Mouse (Mus musculus) intestine, postnatal 0 days (tissue): ENCODE measurements around the gene Gatad2a. TPM values are rescaled to one million over a fixed set of nuclear protein-coding genes. Genes with fewer than 3 reads are reported as not detected.

Experiments used
- ATAC-seq: fragments of 200-750 bp; cut with Nextera tagmentation; 2 replicates; pipeline ENCODE4 v1.8.0; 2017; ENCODE audit warnings: mild to moderate bottlenecking, moderate TSS enrichment, moderate library complexity
- H3K27ac ChIP-seq: fragments of 300-500 bp; sonication (generic); 2 replicates; pipeline ENCODE4 v1.5.1; 2014; ENCODE audit warnings: mild to moderate bottlenecking, low read depth, low read length, moderate library complexity
- H3K27me3 ChIP-seq: fragments of 300-500 bp; sonication (generic); replicated peaks from 2 replicates; pipeline ENCODE4 v1.6.1; 2014; ENCODE audit warnings: low read length, mixed read lengths; ENCODE audit not compliant: control insufficient read depth, insufficient read depth
- H3K36me3 ChIP-seq: fragments of 300-500 bp; sonication (generic); 2 replicates; pipeline ENCODE4 v1.6.1; 2014; ENCODE audit warnings: mild to moderate bottlenecking, moderate library complexity; ENCODE audit not compliant: control insufficient read depth, insufficient read depth
- H3K4me1 ChIP-seq: fragments of 300-500 bp; sonication (generic); replicated peaks from 2 replicates; pipeline ENCODE4 v1.6.1; 2014; ENCODE audit warnings: antibody characterized with exemption, low read length, mixed read lengths; ENCODE audit not compliant: control insufficient read depth, insufficient read depth
- H3K4me2 ChIP-seq: fragments of 300-500 bp; sonication (generic); replicated peaks from 2 replicates; pipeline ENCODE4 v1.6.1; 2014; ENCODE audit warnings: low read depth, mild to moderate bottlenecking, moderate library complexity
- H3K4me3 ChIP-seq: fragments of 300-500 bp; sonication (generic); 2 replicates; pipeline ENCODE4 v1.5.1; 2014; ENCODE audit warnings: low read depth, low read length
- H3K9ac ChIP-seq: fragments of 300-500 bp; sonication (generic); 2 replicates; pipeline ENCODE4 v1.6.1; 2014; ENCODE audit warnings: mild to moderate bottlenecking, low read depth, low read length
- H3K9me3 ChIP-seq: fragments of 300-500 bp; sonication (generic); 2 replicates; pipeline ENCODE4 v1.6.1; 2016; ENCODE audit warnings: mixed run types; ENCODE audit not compliant: control insufficient read depth
- CTCF ChIP-seq: sonication (generic); IDR thresholded peaks from 2 replicates; pipeline ENCODE4 v1.5.1; 2016; ENCODE audit warnings: low read depth, mild to moderate bottlenecking, control low read depth, antibody characterized with exemption, moderate library complexity
- WGBS: fragments of 180-500 bp; shearing (Covaris S2); extraction: QIAGEN DNeasy Blood & Tissue Kit; methylation state at CpG from one replicate; pipeline ENCODE4 v1.1.7; 2014; 5-methylcytosine and 5-hydroxymethylcytosine counted together
- polyA plus RNA-seq: library from polyadenylated mRNA; unstranded; fragments of >200 nt; fragmentation: Nextera tagmentation; extraction: Ambion mirVana; gene quantifications from 2 replicates; pipeline ENCODE4 v1.2.1, GENCODE M21; 2015

The Gatad2a gene
- polyA plus RNA-seq, 1 experiment from 2014 or later, result 42.6 TPM

- peaks cover 73% of the 10 kb centered on the region for H3K27me3 ChIP-seq
- H3K4me2 ChIP-seq, result peak overlapping the region; percentile 51
- peaks cover 13% of the 10 kb centered on the region; the same call in 1 of the 2 replicates for H3K36me3 ChIP-seq
- H3K9ac ChIP-seq, result no peak overlapping the region
- no peak for ATAC-seq
- no peak overlapping the region for H3K27ac ChIP-seq
- no peak for TF ChIP-seq CTCF
- peak overlapping the region; percentile 32 for H3K4me3 ChIP-seq
- WGBS, result 9% methylated on average over 24 of the region's 24 CpGs
- H3K4me1 ChIP-seq, result peaks cover 4% of the 10 kb centered on the region; the same call in 1 of the 2 replicates
- no peaks in the 10 kb centered on the region for H3K9me3 ChIP-seq
These were observed 107.8 kb downstream of the Gatad2a start for GRCm38 (mm10) chr8:69888244-69888866.

GRCm38 (mm10) chr8:69887289-69888243 lies 108.6 kb downstream of the Gatad2a start, which contains the start of gene Cilp2:
Gene Cilp2, minus strand, starts transcription at chr8:69887687.
- Histone ChIP-seq H3K9ac (no peak within 1 kb of the TSS), H3K36me3 (peaks cover 6% of the 10 kb centered on the region; the same call in 1 of the 2 replicates), H3K9me3 (no peaks in the 10 kb centered on the region), H3K27me3 (peaks cover 81% of the 10 kb centered on the region), H3K4me3 (peak within 1 kb of the TSS; percentile 32), H3K4me1 (peaks cover 4% of the 10 kb centered on the region; the same call in 1 of the 2 replicates), H3K4me2 (peak within 1 kb of the TSS; percentile 51), H3K27ac (no peak within 1 kb of the TSS)
- 0 out of 2 replicates have a peak, but pooled peaks have one; percentile 1 for ATAC-seq
- no peak for TF ChIP-seq CTCF
- WGBS, result under 1% methylated on average over 60 of the region's 60 CpGs

- no peak overlapping the region for H3K4me2 ChIP-seq
- TF ChIP-seq CTCF, result no peak
- no peak overlapping the region for H3K27ac ChIP-seq
- ATAC-seq, result no peak
- H3K36me3 ChIP-seq, result no peaks in the 10 kb centered on the region
- no peaks in the 10 kb centered on the region for H3K9me3 ChIP-seq
- peaks cover 100% of the 10 kb centered on the region for H3K27me3 ChIP-seq
- WGBS, result 57% methylated on average over 13 of the region's 13 CpGs
- peaks cover 4% of the 10 kb centered on the region; the same call in 1 of the 2 replicates for H3K4me1 ChIP-seq
- no peak overlapping the region for H3K4me3 ChIP-seq
- no peak overlapping the region for H3K9ac ChIP-seq
These were observed 112.0 kb downstream of the Gatad2a start for GRCm38 (mm10) chr8:69884141-69884540.

DNA sequence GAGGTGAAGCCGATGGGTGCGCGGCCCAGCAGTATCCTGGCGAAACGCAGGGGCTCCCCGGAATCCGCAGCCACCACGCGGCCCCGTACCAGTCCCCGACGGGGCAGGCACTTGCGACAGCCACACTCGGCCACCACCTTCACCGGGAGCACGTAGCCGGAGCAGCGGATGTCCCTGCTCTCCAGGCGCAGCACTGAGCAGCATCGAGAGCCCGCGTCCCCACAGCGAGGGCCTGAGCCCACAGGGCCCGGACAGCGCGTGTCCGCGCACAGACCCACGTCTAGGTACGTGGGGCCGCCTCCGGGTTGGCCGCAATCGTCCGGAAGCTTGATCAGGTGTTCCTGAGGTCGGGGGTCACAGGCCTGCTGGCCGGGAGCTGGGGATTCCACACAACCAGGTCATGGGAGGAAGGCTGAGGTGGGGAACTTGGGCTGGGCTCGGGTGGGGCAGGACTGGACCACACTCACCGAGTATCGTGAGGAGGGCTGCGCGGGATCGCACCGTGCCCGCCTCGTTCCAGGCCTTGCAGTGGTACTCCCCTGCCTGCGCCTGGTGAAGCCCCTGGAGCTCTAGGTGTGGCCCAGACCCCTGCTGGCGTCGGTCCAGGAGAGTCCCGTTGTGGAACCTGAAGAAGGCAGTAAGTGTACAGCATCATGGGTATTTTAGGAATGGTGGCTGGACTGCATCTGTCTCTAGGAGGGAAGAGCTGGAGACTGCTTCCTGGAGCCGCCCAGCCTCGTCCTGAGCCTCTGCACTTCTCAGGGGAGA lies 113.2 kb downstream of the Gatad2a start:
- Histone ChIP-seq H3K9me3 (no peaks in the 10 kb centered on the region), H3K9ac (no peak overlapping the region), H3K4me3 (peak overlapping the region; percentile 40; the same call in 1 of the 2 replicates), H3K27ac (no peak overlapping the region), H3K4me1 (no peaks in the 10 kb centered on the region), H3K36me3 (no peaks in the 10 kb centered on the region), H3K27me3 (peaks cover 90% of the 10 kb centered on the region), H3K4me2 (no peak overlapping the region; the same call in 1 of the 2 replicates)
- TF ChIP-seq CTCF, result no peak
- WGBS, result 22% methylated on average over 52 of the region's 52 CpGs
- no peak for ATAC-seq

DNA sequence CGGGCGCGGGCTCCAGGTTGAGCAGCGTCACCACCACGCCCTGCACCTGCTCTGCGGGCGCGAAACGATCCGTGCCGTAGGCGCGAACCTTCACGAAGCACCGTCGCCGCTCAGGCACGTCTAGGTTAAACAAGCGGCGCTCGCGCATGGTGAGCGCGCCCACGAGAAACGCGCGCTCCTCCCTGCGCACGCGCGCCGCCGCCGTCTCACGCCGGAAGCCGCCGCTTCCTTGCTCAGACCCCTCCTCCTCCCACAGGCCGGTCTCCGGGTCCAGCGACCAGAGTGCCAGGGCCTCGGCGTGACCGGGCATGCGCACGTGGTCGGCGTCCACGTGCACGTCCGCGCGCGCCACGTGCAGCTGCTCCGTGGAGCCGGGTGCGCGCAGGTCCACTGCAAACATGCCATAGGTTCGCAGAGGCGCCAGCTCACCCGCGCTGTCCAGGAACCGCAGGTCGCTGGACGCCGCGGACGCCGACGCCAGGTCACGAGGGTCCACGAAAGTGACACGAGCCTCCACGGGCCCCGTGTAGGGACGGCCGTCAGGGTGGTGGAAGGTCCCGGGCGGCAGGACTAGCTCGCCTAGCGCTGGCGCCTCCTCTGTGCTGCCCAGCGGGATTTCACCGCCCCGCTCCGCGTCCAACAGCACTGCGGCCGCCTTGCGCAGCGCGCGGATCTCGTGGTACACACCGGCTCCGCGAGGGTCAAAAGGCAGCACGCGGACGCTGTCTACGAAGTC lies 114.0 kb downstream of the Gatad2a start:
- Histone ChIP-seq H3K4me2 (peak overlapping the region; percentile 58), H3K9ac (no peak overlapping the region), H3K4me1 (no peaks in the 10 kb centered on the region), H3K36me3 (no peaks in the 10 kb centered on the region), H3K9me3 (no peaks in the 10 kb centered on the region), H3K27ac (no peak overlapping the region), H3K4me3 (peak overlapping the region; percentile 40), H3K27me3 (peaks cover 82% of the 10 kb centered on the region)
- WGBS, result 10% methylated on average over 89 of the region's 103 CpGs
- ATAC-seq, result peak; percentile 37
- TF ChIP-seq CTCF, result no peak
